Mouse (Mus musculus) hindbrain, embryonic 13.5 days (tissue): Measurements from ENCODE around the gene Fam71a. TPM values are rescaled to one million over a fixed set of nuclear protein-coding genes. Genes with fewer than 3 reads are reported as not detected.

Experiments
- ATAC-seq: fragments of 200-750 bp; cut with Nextera tagmentation; 2 replicates; pipeline ENCODE4 v1.8.0; 2017; ENCODE audit warnings: moderate TSS enrichment; ENCODE audit not compliant: low FRiP score
- H3K27ac ChIP-seq: fragments of 300-500 bp; sonication (generic); 2 replicates; pipeline ENCODE4 v1.5.1; 2015; ENCODE audit warnings: inconsistent platforms, mild to moderate bottlenecking, moderate library complexity
- H3K27me3 ChIP-seq: fragments of 300-500 bp; sonication (generic); 2 replicates; pipeline ENCODE4 v1.6.1; 2015; ENCODE audit warnings: mild to moderate bottlenecking, inconsistent platforms
- H3K36me3 ChIP-seq: fragments of 300-500 bp; sonication (generic); 2 replicates; pipeline ENCODE4 v1.6.1; 2015; ENCODE audit warnings: mild to moderate bottlenecking, inconsistent platforms
- H3K4me1 ChIP-seq: fragments of 300-500 bp; sonication (generic); replicated peaks from 2 replicates; pipeline ENCODE4 v1.6.1; 2015; ENCODE audit warnings: inconsistent platforms
- H3K4me2 ChIP-seq: fragments of 300-500 bp; sonication (generic); 2 replicates; pipeline ENCODE4 v1.6.1; 2015; ENCODE audit warnings: inconsistent platforms, mild to moderate bottlenecking, moderate library complexity
- H3K4me3 ChIP-seq: fragments of 300-500 bp; sonication (generic); 2 replicates; pipeline ENCODE4 v1.5.1; 2015; ENCODE audit warnings: mild to moderate bottlenecking, inconsistent platforms
- H3K9ac ChIP-seq: fragments of 300-500 bp; sonication (generic); 2 replicates; pipeline ENCODE4 v1.6.1; 2015; ENCODE audit warnings: mild to moderate bottlenecking, inconsistent platforms
- H3K9me3 ChIP-seq: fragments of 300-500 bp; sonication (generic); 2 replicates; pipeline ENCODE4 v1.6.1; 2016; ENCODE audit warnings: inconsistent platforms
- WGBS: fragments of 180-500 bp; shearing (Covaris S2); methylation state at CpG from one replicate; pipeline ENCODE4 v1.1.7; 2015; 5-methylcytosine and 5-hydroxymethylcytosine counted together
- polyA plus RNA-seq: library from polyadenylated mRNA; unstranded; fragments of >200 nt; fragmentation: Nextera tagmentation; extraction: Ambion mirVana; gene quantifications from 2 replicates; pipeline ENCODE4 v1.2.1, GENCODE M21; 2015

The Fam71a gene
- polyA plus RNA-seq, 1 experiment from 2014 or later, result not detected

DNA sequence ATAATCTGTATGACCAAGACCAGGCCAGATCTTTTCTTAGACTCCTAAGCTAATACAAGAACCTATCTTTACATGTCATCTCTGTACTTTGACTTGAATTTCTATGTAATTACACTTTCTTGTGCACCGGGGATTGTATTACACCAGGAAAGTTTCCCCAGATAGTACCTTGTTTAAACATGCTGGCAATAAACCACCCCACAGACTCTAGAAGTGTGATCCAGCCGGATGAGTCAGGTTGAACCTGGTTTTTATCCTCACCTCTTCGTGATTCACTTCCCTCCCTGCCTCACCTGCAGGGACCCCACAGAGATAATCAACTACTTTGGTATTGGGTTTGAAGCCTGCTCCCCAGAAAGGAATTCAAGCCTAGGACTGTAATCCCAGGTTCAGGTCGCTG is 29.2 kb downstream of the Fam71a start:
- no peak overlapping the region for H3K9ac ChIP-seq
- H3K9me3 ChIP-seq, result 0 out of 2 replicates have a peak, but pooled peaks cover under 1% of the 10 kb centered on the region
- no peak for ATAC-seq
- H3K4me2 ChIP-seq, result no peak overlapping the region
- no peaks in the 10 kb centered on the region for H3K36me3 ChIP-seq
- no peak overlapping the region for H3K27ac ChIP-seq
- H3K4me3 ChIP-seq, result no peak overlapping the region
- H3K4me1 ChIP-seq, result no peaks in the 10 kb centered on the region
- H3K27me3 ChIP-seq, result no peaks in the 10 kb centered on the region
- 62% methylated on average over 4 of the region's 4 CpGs for WGBS

DNA sequence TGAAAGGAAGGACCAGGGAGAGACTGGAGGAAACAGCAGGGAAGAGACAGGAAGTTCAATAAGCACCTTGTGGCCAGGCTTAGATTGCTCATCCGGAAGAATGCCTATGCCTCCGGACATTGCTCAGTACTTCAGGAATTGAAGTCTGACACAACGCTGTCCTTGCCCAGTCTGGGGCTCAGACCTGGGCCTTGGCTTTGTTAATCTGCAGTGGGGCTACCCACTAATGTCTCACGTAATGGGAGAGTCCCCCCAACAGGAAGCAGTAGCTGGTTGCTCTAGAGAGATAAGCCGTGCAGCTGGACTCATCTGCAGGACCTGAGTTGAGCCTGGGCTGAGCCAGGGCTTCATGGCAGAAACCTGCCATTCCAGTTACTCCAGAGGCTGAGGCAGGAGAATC is 31.7 kb downstream of the Fam71a start:
- WGBS, result 78% methylated on average over 5 of the region's 5 CpGs
- Histone ChIP-seq H3K9ac (no peak overlapping the region), H3K27me3 (no peaks in the 10 kb centered on the region), H3K4me2 (no peak overlapping the region), H3K36me3 (no peaks in the 10 kb centered on the region), H3K4me1 (no peaks in the 10 kb centered on the region), H3K27ac (no peak overlapping the region), H3K4me3 (no peak overlapping the region), H3K9me3 (peaks cover 12% of the 10 kb centered on the region; the same call in 1 of the 2 replicates)
- ATAC-seq, result no peak

DNA sequence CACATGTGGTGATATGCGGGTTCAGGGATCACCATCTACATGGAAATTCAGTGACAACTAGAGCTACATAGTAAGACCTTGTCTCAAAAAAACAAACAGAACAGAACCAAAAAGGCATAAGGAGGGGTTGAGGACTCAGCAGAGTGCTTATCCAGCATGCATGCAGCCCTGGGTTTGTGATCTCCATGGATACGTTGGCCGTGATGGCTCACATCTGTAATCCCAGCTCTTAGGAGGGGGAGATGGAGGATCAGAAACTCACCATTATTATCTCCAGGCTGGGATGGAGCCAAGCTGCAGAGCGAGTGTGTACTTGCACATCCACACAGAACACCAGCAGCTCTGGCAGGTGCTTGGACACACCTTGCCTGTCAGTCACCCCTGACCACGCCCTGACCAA is 32.4 kb downstream of the Fam71a start:
- Histone ChIP-seq H3K9ac (no peak overlapping the region), H3K4me1 (no peaks in the 10 kb centered on the region), H3K27ac (no peak overlapping the region), H3K4me3 (no peak overlapping the region), H3K9me3 (peaks cover 12% of the 10 kb centered on the region; the same call in 1 of the 2 replicates), H3K27me3 (no peaks in the 10 kb centered on the region), H3K4me2 (no peak overlapping the region), H3K36me3 (no peaks in the 10 kb centered on the region)
- 73% methylated on average over 5 of the region's 5 CpGs for WGBS
- ATAC-seq, result no peak

DNA sequence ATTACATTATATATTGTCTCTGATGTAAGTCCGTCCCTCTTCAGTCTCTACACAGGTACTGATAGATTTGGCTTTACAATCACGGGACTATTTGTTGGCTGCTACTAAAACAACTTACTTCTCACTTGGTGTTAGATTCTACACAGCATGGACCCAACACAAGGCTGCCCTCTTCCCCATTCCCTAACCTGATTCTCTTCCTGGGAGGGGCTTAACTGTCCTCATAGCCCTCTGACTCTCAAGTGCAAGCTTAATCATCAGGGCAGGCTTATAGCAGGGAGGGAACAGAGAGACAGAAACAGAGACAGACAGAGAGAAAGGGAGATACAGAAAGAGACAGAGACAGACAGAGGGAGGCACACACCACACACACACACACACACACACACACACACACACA is 32.9 kb downstream of the Fam71a start:
- ATAC-seq, result no peak
- Histone ChIP-seq H3K9me3 (peaks cover 12% of the 10 kb centered on the region; the same call in 1 of the 2 replicates), H3K4me1 (no peaks in the 10 kb centered on the region), H3K4me2 (no peak overlapping the region), H3K27me3 (no peaks in the 10 kb centered on the region), H3K27ac (no peak overlapping the region), H3K9ac (no peak overlapping the region), H3K4me3 (no peak overlapping the region), H3K36me3 (no peaks in the 10 kb centered on the region)
- WGBS, result 89% methylated on average over 2 of the region's 2 CpGs

DNA sequence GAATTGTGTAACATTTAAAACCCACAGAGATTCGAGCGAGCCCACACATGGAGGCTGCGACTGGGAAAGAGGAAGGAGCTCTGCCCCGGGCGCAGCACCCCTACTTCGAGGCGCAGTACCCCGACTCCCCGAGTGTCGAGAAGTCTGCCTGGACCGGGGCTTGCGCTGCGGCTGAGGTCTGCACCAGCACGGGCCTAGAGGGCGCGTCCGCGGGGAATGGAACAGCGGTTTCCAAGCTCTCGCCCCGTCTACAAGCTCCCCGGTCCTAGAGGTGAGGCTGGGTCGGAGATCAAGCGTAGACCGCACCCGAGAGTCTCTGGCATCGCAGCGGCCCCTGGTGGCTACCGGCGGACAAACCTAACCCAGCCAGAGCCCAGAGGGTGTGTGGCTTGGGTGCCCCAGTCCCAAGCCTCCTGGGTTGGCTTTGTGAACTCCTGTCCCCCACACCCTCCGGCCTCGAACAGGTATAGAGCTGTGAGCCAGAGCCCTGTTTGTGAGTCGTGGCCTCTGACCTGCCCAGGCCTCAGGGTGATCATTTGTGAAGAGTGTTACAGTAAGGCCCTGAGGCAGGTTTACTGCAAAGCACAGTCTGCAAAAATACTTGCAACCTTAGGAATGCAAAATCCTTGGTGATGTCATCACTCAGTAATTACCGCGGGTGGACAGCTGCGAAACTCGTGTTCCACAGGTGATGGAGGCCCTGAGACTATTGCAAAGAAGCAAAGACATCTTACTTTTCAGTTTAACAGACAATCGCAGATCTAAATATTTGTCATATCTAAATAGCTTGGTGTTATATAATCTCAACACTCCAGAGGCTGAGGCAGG is 38.6 kb downstream of the Fam71a start:
- H3K9ac ChIP-seq, result peak overlapping the region; percentile 59; the same call in 1 of the 2 replicates
- peaks cover 12% of the 10 kb centered on the region; the same call in 1 of the 2 replicates for H3K9me3 ChIP-seq
- H3K4me1 ChIP-seq, result peaks cover 6% of the 10 kb centered on the region; the same call in 1 of the 2 replicates
- 20% methylated on average over 38 of the region's 38 CpGs for WGBS
- H3K27ac ChIP-seq, result no peak overlapping the region
- H3K27me3 ChIP-seq, result peaks cover 20% of the 10 kb centered on the region
- peak overlapping the region; percentile 52 for H3K4me2 ChIP-seq
- ATAC-seq, result peak; percentile 59
- H3K36me3 ChIP-seq, result no peaks in the 10 kb centered on the region
- peak overlapping the region; percentile 28 for H3K4me3 ChIP-seq

DNA sequence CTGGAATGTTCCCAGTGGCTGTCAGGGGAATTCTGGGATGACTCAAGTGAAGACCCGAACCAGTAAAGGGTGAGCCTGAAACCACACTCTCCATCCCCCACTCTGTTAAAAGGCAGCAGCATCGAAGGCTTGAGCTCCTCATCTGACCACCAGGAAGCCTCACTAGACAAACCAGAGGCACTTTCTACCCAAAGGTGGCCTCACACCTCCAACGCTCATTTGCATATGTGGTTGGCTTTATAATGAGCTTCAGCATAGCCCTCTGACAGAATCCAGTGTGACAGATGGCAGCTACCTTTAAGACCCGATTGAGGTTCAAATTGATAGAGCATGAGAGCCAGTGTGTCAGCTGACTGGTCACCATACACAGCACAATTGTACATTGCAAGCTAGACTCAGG is 40.3 kb downstream of the Fam71a start:
- WGBS, result 58% methylated on average over 4 of the region's 4 CpGs
- Histone ChIP-seq H3K27ac (no peak overlapping the region), H3K4me3 (no peak overlapping the region), H3K9ac (no peak overlapping the region), H3K27me3 (peaks cover 20% of the 10 kb centered on the region), H3K36me3 (no peaks in the 10 kb centered on the region), H3K4me2 (no peak overlapping the region), H3K9me3 (peaks cover 3% of the 10 kb centered on the region; the same call in 1 of the 2 replicates), H3K4me1 (peaks cover 6% of the 10 kb centered on the region; the same call in 1 of the 2 replicates)
- no peak for ATAC-seq

DNA sequence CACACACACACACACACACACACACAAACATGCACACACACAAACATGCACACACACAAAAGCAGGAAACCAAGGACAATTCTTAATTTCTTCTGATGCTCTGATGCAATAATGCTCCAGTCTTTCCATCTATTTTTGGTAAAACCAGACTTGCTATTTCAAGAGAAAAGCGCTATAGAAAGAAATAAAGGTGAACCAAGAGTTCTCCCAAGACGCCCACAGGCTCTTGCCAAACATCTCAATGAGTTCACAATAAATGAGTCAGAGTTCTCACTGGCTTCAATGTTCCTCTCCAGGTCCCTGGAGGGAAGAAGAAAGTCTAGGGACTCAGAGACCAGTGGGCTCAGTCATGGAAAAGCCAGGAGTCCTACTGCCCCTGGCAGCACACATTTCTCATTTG is 40.9 kb downstream of the Fam71a start:
- H3K9ac ChIP-seq, result no peak overlapping the region
- peaks cover 6% of the 10 kb centered on the region; the same call in 1 of the 2 replicates for H3K4me1 ChIP-seq
- H3K4me3 ChIP-seq, result no peak overlapping the region
- no peak for ATAC-seq
- no peaks in the 10 kb centered on the region for H3K36me3 ChIP-seq
- no peaks in the 10 kb centered on the region for H3K9me3 ChIP-seq
- 87% methylated on average over 2 of the region's 2 CpGs for WGBS
- no peak overlapping the region for H3K27ac ChIP-seq
- H3K27me3 ChIP-seq, result peaks cover 20% of the 10 kb centered on the region
- no peak overlapping the region for H3K4me2 ChIP-seq

DNA sequence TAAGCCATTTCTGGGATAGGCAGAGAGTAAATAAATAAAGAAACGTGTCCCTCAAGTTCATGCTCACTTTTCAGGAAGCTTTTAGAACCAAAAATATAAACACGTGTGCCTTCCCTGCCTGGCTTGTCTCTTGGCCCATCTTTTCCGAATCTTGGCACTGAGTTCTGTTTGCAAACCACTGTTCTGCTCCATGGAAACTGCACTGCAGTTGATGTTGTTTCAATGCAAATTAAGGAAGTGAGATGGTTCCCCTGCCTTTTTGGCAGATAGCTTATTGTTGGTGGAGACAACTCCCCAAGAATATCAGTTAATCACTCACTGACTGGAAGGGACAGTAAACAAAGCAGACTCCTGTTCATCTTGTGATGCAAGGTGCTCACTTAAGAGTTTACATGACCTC is 41.9 kb downstream of the Fam71a start:
- no peaks in the 10 kb centered on the region for H3K36me3 ChIP-seq
- no peak overlapping the region for H3K9ac ChIP-seq
- no peak overlapping the region for H3K4me2 ChIP-seq
- H3K27ac ChIP-seq, result no peak overlapping the region
- H3K4me3 ChIP-seq, result no peak overlapping the region
- no peak for ATAC-seq
- 63% methylated on average over 3 of the region's 3 CpGs for WGBS
- peaks cover 6% of the 10 kb centered on the region; the same call in 1 of the 2 replicates for H3K4me1 ChIP-seq
- H3K27me3 ChIP-seq, result peaks cover 20% of the 10 kb centered on the region
- no peaks in the 10 kb centered on the region for H3K9me3 ChIP-seq

DNA sequence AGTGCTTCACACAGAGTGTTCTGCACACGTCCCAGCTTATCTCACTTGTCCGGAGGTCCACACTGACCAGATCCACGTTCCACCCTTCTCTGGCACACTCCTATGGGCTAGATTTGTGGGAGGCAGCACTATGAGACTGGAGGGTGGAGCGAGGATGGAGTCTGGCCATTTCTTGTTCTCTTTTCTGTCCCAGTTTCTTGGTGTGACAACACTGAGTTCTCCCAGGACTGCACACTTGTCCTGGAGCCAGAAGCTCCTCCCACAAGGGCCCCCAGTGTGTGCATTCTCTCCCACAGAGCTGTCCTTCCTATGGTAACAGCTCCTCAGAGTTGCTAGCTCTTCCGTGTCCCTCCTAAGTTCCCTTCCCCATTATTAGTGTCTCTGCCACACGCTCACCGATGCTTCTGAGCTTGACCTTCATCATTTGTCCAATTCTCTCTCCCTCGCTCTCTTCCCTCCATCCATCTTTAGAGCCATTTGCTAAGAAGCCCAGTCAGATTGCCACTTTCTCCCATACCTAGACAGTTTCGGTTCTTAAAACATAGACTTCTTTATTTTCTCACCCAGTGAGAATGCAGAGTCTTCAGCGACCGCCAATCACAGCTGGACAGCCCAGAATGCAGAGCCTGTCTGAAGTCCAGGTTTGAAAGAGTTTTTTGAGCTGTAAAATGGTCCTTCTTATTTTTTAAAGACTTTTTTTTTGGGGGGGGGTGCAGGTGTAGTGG is 48.9 kb downstream of the Fam71a start:
- no peaks in the 10 kb centered on the region for H3K4me1 ChIP-seq
- H3K9me3 ChIP-seq, result no peaks in the 10 kb centered on the region
- WGBS, result 72% methylated on average over 11 of the region's 11 CpGs
- no peak overlapping the region for H3K9ac ChIP-seq
- H3K36me3 ChIP-seq, result no peaks in the 10 kb centered on the region
- ATAC-seq, result no peak
- H3K4me3 ChIP-seq, result no peak overlapping the region
- H3K27ac ChIP-seq, result no peak overlapping the region
- no peaks in the 10 kb centered on the region for H3K27me3 ChIP-seq
- no peak overlapping the region for H3K4me2 ChIP-seq

DNA sequence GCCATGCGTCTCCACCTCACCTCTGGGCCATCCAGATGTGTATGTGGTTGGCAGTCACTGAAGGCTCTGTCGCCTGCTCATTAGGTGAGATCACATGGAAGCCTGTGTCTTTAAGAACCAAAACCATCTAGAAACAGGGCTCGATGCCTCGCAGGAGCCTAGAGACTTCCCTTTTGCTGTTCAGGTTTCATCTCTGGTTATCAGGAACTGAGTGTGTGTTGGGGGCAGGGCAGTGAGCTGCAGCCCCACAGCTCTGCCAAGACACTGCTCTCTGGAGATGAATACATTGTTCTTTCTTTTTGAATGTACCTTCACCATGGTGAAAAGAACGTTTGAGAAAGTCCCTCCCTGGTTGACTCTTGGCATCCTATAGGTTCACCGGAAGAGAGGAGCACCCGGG is 49.7 kb downstream of the Fam71a start:
- Histone ChIP-seq H3K4me2 (no peak overlapping the region), H3K36me3 (no peaks in the 10 kb centered on the region), H3K27ac (no peak overlapping the region), H3K4me1 (no peaks in the 10 kb centered on the region), H3K9ac (no peak overlapping the region), H3K4me3 (no peak overlapping the region), H3K9me3 (no peaks in the 10 kb centered on the region), H3K27me3 (no peaks in the 10 kb centered on the region)
- 80% methylated on average over 7 of the region's 7 CpGs for WGBS
- no peak for ATAC-seq
